Mouse (Mus musculus): ENCODE measurements around the gene Mob3b.

Mob3b gene

GRCm38 (mm10) chr4:35089321-35090316 lies 67.7 kb downstream of the Mob3b start:
- no peaks in the 10 kb centered on the region for H3K4me1 ChIP-seq (replicated peaks; ENCODE audit: low read depth, low read length)
- no peak overlapping the region for H3K4me3 ChIP-seq (replicated peaks; ENCODE audit: low read length)
- H3K27me3 ChIP-seq (ENCODE audit: insufficient read depth, low read length), result no peaks in the 10 kb centered on the region
- H3K36me3 ChIP-seq (ENCODE audit: insufficient read depth, low read length), result no peaks in the 10 kb centered on the region
- TF ChIP-seq POU5F1 (IDR thresholded peaks at IDR 0.05; ENCODE audit: borderline replicate concordance, low read length) (no peak), CTCF (conservative IDR thresholded peaks at IDR 0.05; ENCODE audit: low read length) (no peak), NANOG (IDR thresholded peaks at IDR 0.05; ENCODE audit: borderline replicate concordance, low read length) (no peak)
- H3K9me3 ChIP-seq (ENCODE audit: low read length), result no peaks in the 10 kb centered on the region

GRCm38 (mm10) chr4:35086067-35086700 lies 71.1 kb downstream of the Mob3b start:
- TF ChIP-seq NANOG (IDR thresholded peaks at IDR 0.05; ENCODE audit: borderline replicate concordance, low read length) (no peak), POU5F1 (IDR thresholded peaks at IDR 0.05; ENCODE audit: borderline replicate concordance, low read length) (no peak), CTCF (conservative IDR thresholded peaks at IDR 0.05; ENCODE audit: low read length) (no peak)
- Histone ChIP-seq H3K9me3 (ENCODE audit: low read length) (no peaks in the 10 kb centered on the region), H3K27me3 (ENCODE audit: insufficient read depth, low read length) (no peaks in the 10 kb centered on the region; the same call in 1 of the 2 replicates), H3K36me3 (ENCODE audit: insufficient read depth, low read length) (no peaks in the 10 kb centered on the region), H3K4me3 (replicated peaks; ENCODE audit: low read length) (no peak overlapping the region), H3K4me1 (replicated peaks; ENCODE audit: low read depth, low read length) (no peaks in the 10 kb centered on the region)

GRCm38 (mm10) chr4:35084060-35084459 lies 73.2 kb downstream of the Mob3b start:
- H3K9me3 ChIP-seq (ENCODE audit: low read length), result no peaks in the 10 kb centered on the region
- no peaks in the 10 kb centered on the region; the same call in 1 of the 2 replicates for H3K27me3 ChIP-seq (ENCODE audit: insufficient read depth, low read length)
- TF ChIP-seq POU5F1 (IDR thresholded peaks at IDR 0.05; ENCODE audit: borderline replicate concordance, low read length) (no peak), CTCF (conservative IDR thresholded peaks at IDR 0.05; ENCODE audit: low read length) (no peak), NANOG (IDR thresholded peaks at IDR 0.05; ENCODE audit: borderline replicate concordance, low read length) (no peak)
- H3K36me3 ChIP-seq (ENCODE audit: insufficient read depth, low read length), result no peaks in the 10 kb centered on the region
- no peaks in the 10 kb centered on the region for H3K4me1 ChIP-seq (replicated peaks; ENCODE audit: low read depth, low read length)
- no peak overlapping the region for H3K4me3 ChIP-seq (replicated peaks; ENCODE audit: low read length)

GRCm38 (mm10) chr4:35082476-35083114 lies 74.7 kb downstream of the Mob3b start:
- H3K9me3 ChIP-seq (ENCODE audit: low read length), result no peaks in the 10 kb centered on the region
- no peak overlapping the region for H3K4me3 ChIP-seq (replicated peaks; ENCODE audit: low read length)
- H3K27me3 ChIP-seq (ENCODE audit: insufficient read depth, low read length), result no peaks in the 10 kb centered on the region; the same call in 1 of the 2 replicates
- TF ChIP-seq CTCF (conservative IDR thresholded peaks at IDR 0.05; ENCODE audit: low read length) (no peak), NANOG (IDR thresholded peaks at IDR 0.05; ENCODE audit: borderline replicate concordance, low read length) (no peak), POU5F1 (IDR thresholded peaks at IDR 0.05; ENCODE audit: borderline replicate concordance, low read length) (no peak)
- H3K36me3 ChIP-seq (ENCODE audit: insufficient read depth, low read length), result no peaks in the 10 kb centered on the region
- no peaks in the 10 kb centered on the region for H3K4me1 ChIP-seq (replicated peaks; ENCODE audit: low read depth, low read length)

- Histone ChIP-seq H3K4me1 (replicated peaks; ENCODE audit: low read depth, low read length) (no peaks in the 10 kb centered on the region), H3K27me3 (ENCODE audit: insufficient read depth, low read length) (no peaks in the 10 kb centered on the region; the same call in 1 of the 2 replicates), H3K36me3 (ENCODE audit: insufficient read depth, low read length) (no peaks in the 10 kb centered on the region), H3K4me3 (replicated peaks; ENCODE audit: low read length) (no peak overlapping the region), H3K9me3 (ENCODE audit: low read length) (no peaks in the 10 kb centered on the region)
- TF ChIP-seq NANOG (IDR thresholded peaks at IDR 0.05; ENCODE audit: borderline replicate concordance, low read length), result no peak
- no peak for TF ChIP-seq POU5F1 (IDR thresholded peaks at IDR 0.05; ENCODE audit: borderline replicate concordance, low read length)
- TF ChIP-seq CTCF (conservative IDR thresholded peaks at IDR 0.05; ENCODE audit: low read length), result no peak
These were observed 77.0 kb downstream of the Mob3b start for GRCm38 (mm10) chr4:35080285-35080684.

- TF ChIP-seq POU5F1 (IDR thresholded peaks at IDR 0.05; ENCODE audit: borderline replicate concordance, low read length) (no peak), CTCF (conservative IDR thresholded peaks at IDR 0.05; ENCODE audit: low read length) (no peak), NANOG (IDR thresholded peaks at IDR 0.05; ENCODE audit: borderline replicate concordance, low read length) (no peak)
- H3K9me3 ChIP-seq (ENCODE audit: low read length), result no peaks in the 10 kb centered on the region
These were observed 88.5 kb downstream of the Mob3b start for GRCm38 (mm10) chr4:35068739-35069138.

GRCm38 (mm10) chr4:35066163-35066562 lies 91.1 kb downstream of the Mob3b start:
- Histone ChIP-seq H3K4me3 (replicated peaks; ENCODE audit: low read length) (no peak overlapping the region), H3K4me1 (replicated peaks; ENCODE audit: low read depth, low read length) (peaks cover 35% of the 10 kb centered on the region), H3K36me3 (ENCODE audit: insufficient read depth, low read length) (no peaks in the 10 kb centered on the region), H3K9me3 (ENCODE audit: low read length) (no peaks in the 10 kb centered on the region), H3K27me3 (ENCODE audit: insufficient read depth, low read length) (no peaks in the 10 kb centered on the region)
- TF ChIP-seq POU5F1 (IDR thresholded peaks at IDR 0.05; ENCODE audit: borderline replicate concordance, low read length), result no peak
- no peak for TF ChIP-seq NANOG (IDR thresholded peaks at IDR 0.05; ENCODE audit: borderline replicate concordance, low read length)
- TF ChIP-seq CTCF (conservative IDR thresholded peaks at IDR 0.05; ENCODE audit: low read length), result no peak

More at GRCm38 (mm10) chr4:35068739-35069138, 88.5 kb downstream of the Mob3b start:
- no peaks in the 10 kb centered on the region for H3K27me3 ChIP-seq (ENCODE audit: insufficient read depth, low read length)
- peaks cover 25% of the 10 kb centered on the region for H3K4me1 ChIP-seq (replicated peaks; ENCODE audit: low read depth, low read length)
- H3K4me3 ChIP-seq (replicated peaks; ENCODE audit: low read length), result no peak overlapping the region
- H3K36me3 ChIP-seq (ENCODE audit: insufficient read depth, low read length), result no peaks in the 10 kb centered on the region
